Comparison of ENCODE assay signal across 8 mouse cellular contexts in genomic region chr2:93198846-93199245, GRCm38 (mm10). TPM values are rescaled to one million over a fixed set of nuclear protein-coding genes. Genes with fewer than 3 reads are reported as not detected.
DNase-seq lines count a peak whose midpoint lies in the region; ATAC-seq and TF ChIP-seq lines count a peak whose summit lies in the region.

No protein-coding gene starts in this region.

- no peak overlapping the region for H3K27ac ChIP-seq in gastrocnemius, adult 2 months

- H3K4me3 ChIP-seq in gastrocnemius, adult 2 months = no peak overlapping the region

- peak; percentile 94 for TF ChIP-seq CTCF in gastrocnemius, adult 2 months (IDR thresholded peaks at IDR 0.05)

- intact Hi-C loops in gastrocnemius, adult 2 months (cut with DNase I) = loop anchor here (1.0 to 5.0 kb wide), 2 partner anchors 130 to 297 kb away; no protein-coding TSS in a partner anchor

- ATAC-seq in megakaryocyte, adult 5-6 weeks (ENCODE audit: poor library complexity, severe bottlenecking) = peak; percentile 86

- peak; percentile 89 for DNase-seq in ZHBTc4 (ENCODE audit: low read depth, low spot score)
- DNase-seq in cerebellum, postnatal 25 days = peak; percentile 98 to 99
- DNase-seq in gastrocnemius, adult 2 months = peak; percentile 91
- peak; percentile 95 for DNase-seq in induced T-regulatory cell, adult 2 months (ENCODE audit: low read depth)
- DNase-seq in left cerebral cortex, adult 18-20 months (ENCODE audit: low spot score in 2 of 2) = peak; percentile 92 to 99
- DNase-seq in right cerebral cortex, adult 18-20 months = peak; percentile 84
- peak; percentile 87 for DNase-seq in urinary bladder, postnatal 10 days (ENCODE audit: low spot score)

RNA-seq across cellular contexts. Expression of gene Trp53i11, which starts 11.5 kb away (rescaled TPM):
- total RNA-seq in gastrocnemius, adult 2 months (2021) = 1 to 10 TPM; 3.4 to 6.1 TPM
- total RNA-seq in left cerebral cortex, adult 18-20 months (2021) = 100 to 1,000 TPM; 112 to 128 TPM
- 2.2 and 4.5 TPM in 2 replicates for total RNA-seq in megakaryocyte, adult 5-6 weeks (2015)
- total RNA-seq in megakaryocyte, adult 5-6 weeks (2017) = 2.8 TPM in 2 replicates

Comparison
In these comparisons a context has a peak if more than half of its experiments do, and no peak if none do; other contexts are left out.
1. RNA of gene Trp53i11, which starts 11.5 kb away (total RNA-seq): 112 to 128 TPM in left cerebral cortex, adult 18-20 months; 3.4 to 6.1 TPM in gastrocnemius, adult 2 months and 2.2 to 4.5 TPM in megakaryocyte, adult 5-6 weeks; every median in the first group is over 10 times any median in the second.
2. Peak in every context shown above with its lines, with median percentiles within 50 percentile points of each other: DNase-seq.